Mouse (Mus musculus) left cerebral cortex, adult 11 months (tissue): ENCODE measurements around the gene Cyb5r1.
"Not testable (repeated sequence)": the region's sequence is repeated elsewhere in the genome, so short reads cannot be mapped to it uniquely, and the experiment has no call there.

ENCODE experiments used
- DNase-seq: peaks from one replicate; pipeline ENCODE4 v3.0.0; 2022; ENCODE audit warnings: low spot score

The Cyb5r1 gene

DNA sequence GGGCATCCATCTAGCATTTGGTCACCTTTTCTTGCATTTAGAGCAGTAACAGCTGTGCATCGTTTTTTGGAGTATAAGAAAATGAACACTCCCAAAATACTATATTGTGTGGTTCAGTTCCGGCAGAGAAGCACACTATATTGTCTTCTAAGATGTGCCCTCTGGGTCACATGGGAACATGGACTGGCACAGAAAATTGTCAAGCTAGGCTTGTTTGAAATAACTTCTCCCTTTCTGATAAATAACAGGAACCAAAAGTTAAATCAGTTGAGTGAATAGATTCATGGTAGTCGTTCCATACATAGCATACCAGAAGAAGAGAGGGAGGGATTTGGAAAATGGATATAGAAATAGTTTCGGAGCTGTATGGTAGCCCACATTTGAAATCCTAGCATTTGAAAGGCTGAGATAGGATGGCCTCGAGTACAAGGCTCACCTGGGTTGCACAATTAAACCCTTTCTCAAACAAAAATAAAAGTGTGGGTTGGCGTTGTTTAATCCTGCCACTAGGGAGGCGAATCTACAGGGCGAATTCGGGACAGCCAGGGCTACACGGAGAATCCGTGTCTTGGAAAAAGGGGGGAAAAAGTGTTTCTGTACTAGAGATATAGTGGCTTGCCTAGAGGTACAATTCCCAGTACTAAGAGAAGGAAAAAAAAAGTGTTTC lies 9.3 kb downstream of the Cyb5r1 start:
- DNase-seq, result no peak

GRCm38 (mm10) chr1:134415168-134415831 lies 9.9 kb downstream of the Cyb5r1 start, which contains the start of gene Adipor1:
TSS of gene Adipor1 (plus strand) at chr1:134415378.
- peak; percentile 95 for DNase-seq

GRCm38 (mm10) chr1:134418414-134418975 lies 13.1 kb downstream of the Cyb5r1 start:
- no peak for DNase-seq

DNA sequence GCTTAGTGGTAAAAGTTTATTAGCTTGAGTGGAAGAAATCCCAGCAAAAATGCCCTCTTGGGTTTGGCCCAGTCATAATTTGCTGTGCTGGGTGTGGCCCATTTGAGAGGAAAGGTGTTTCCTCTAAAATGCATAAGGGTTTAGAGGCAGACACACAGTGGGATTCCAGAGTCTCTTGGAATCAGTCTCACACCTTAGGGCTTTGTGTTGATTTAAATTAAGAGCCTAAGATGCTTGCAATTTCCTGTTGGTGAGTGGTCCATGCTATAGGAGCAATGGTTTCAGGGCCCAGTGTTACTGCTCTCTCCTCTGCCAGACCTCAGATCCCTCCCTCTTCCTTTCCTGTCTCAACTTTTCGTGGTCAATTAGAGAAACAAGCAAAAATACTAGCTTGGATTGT lies 13.8 kb downstream of the Cyb5r1 start:
- no peak for DNase-seq

DNA sequence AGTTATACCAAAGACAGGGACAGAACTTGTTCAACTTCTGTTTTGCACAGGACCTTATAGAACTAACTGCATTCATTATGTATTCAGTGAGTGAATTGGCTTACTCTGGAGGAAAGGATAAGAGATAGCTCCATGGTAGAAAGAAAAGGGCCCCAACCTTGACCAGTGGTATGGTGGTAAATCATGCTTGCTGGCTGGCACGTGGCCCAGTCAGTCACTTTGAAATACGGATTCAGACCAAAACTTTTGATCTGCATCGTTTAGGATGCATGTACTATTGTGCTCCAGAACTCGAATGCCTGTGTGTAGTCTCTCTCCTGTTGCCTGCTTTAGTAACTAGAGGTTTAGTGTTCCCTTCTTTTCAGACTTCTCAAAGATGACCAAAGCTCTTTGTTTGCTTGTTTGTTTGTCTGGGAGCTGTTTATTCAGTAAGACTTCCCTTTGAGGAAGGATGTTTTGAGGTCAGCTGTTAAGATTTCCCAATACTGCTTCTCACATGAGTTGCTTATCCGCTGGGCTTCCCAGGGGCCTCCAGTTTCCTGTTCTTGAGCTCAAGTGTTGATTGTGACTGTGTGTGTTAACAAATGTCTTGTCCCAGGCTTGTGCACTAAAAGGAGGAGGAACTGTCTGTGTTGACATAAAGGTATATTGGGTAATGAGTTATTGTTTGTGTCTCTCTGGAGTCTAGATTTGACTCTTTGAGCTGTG lies 14.5 kb downstream of the Cyb5r1 start:
- DNase-seq, result no peak

GRCm38 (mm10) chr1:134423911-134424310 lies 18.6 kb downstream of the Cyb5r1 start:
- DNase-seq, result no peak

GRCm38 (mm10) chr1:134426289-134426688 lies 20.9 kb downstream of the Cyb5r1 start:
- no peak for DNase-seq

DNA sequence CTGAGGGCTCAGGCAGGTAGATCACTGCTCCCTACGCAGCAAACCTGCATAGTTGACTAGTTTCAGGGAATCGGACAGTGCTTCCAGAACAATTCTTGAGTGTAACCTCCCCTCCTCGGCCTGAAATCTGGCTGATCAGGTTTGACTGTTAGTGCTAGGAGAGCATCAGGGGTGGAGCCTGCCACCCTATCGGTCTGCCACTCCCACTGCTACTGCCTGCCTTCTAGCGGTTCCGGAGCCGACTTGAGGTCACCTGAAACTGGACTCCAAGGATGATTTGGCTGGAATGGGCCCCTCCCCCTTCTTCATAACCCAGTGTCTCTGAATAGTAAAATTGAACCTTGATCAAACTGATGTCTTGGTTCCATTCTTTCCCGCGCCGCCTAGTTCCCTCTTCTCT lies 27.6 kb downstream of the Cyb5r1 start:
- no peak for DNase-seq

DNA sequence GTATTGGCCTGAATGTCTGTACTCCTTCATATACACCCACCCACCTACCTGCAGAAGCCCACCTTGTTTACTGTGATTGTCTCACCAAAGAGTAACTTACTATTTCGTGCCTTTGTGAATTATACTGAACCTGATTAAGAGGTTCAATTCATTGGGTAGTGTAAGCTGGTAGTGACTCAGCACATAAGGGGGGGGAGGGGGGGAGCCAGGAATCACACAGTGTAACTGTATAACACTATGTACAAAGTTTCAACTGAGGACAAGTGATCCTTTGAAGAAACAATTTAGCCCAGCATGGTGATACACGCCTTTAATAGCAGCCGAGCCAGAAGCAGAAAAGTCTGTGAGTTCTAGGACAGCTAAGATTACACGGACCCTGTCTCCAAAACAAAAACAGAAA lies 28.1 kb downstream of the Cyb5r1 start:
- DNase-seq, result no peak

GRCm38 (mm10) chr1:134435414-134435813 lies 30.1 kb downstream of the Cyb5r1 start:
- no peak for DNase-seq

DNA sequence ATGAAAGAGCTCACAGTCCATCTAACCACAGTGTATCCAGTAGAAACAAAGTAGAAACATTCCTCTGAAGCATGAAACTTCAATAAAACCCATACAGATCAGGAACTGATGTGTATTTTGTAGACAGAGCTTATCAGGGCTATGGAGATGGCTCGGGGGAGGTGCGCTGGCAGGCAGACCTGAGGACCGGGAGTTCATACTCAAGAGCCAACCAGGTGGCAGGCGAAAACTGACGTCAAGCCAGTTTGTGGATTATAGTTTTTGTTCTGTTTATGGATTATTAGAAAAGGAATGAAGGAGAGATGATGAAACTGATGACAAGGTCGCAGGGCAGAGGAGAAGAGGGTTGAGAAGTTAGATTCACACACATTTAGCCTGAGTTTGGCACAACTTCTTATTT lies 35.1 kb downstream of the Cyb5r1 start:
- no peak for DNase-seq

DNA sequence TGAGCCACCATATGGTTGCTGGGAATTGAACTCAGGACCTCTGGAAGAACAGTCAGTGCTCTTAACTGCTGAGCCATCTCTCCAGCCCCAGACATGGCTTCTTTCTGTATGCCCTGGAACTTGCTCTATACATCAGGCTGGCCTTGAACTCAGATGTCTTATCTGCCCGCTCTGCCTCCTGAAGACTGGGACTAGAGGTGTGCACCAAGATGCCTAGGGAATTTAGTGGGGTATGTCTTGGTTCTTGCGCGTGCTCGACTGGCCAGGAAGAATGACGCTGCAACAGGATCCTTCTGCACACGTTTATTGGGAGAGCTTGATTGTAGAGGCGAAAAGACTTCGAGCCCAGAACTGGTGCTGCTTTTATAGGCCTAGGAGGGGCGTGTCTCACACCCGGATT lies 36.4 kb downstream of the Cyb5r1 start:
- not testable (repeated sequence) for DNase-seq

DNA sequence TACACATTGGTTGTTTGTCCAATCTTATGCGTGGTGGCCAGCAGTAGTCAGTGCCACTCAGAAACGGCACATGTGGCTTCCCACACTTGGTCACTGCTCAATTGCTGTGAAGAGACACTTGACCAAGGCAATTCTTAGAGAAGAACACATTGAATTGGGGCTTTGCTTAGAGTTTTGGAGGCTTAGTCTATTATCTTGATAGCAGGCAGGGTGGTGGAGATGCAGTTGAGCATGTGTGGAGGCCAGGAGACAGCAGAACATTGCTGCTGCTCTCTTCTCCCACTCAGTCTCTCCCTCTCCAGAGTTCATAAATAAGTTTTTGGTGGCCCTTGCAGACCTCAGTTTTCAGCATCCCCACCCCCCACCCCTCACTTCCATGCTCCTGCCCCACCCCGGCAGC lies 37.0 kb downstream of the Cyb5r1 start:
- no peak for DNase-seq

DNA sequence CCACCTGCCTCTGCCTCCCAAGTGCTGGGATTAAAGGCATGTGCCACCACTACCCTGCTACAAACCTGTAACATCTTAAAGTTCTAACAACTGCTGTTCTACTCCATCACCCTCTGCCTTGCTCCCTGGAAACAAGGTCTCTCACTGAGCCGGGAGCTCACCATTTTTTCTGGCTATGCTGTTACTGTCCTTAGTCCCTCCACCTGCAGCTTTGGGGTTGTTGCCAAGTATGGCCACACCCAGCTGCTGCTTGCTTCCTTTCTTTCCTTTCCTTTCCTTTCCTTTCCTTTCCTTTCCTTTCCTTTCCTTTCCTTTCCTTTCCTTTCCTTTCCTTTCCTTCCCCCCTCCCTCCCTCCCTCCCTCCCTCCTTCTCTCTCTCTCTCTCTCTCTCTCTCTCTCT lies 37.9 kb downstream of the Cyb5r1 start:
- DNase-seq, result not testable (repeated sequence)

- DNase-seq, result no peak
Observed at GRCm38 (mm10) chr1:134445418-134445817, 40.1 kb downstream of the Cyb5r1 start.

- DNase-seq, result not testable (repeated sequence)
Observed at GRCm38 (mm10) chr1:134448537-134448936, 43.2 kb downstream of the Cyb5r1 start.

DNA sequence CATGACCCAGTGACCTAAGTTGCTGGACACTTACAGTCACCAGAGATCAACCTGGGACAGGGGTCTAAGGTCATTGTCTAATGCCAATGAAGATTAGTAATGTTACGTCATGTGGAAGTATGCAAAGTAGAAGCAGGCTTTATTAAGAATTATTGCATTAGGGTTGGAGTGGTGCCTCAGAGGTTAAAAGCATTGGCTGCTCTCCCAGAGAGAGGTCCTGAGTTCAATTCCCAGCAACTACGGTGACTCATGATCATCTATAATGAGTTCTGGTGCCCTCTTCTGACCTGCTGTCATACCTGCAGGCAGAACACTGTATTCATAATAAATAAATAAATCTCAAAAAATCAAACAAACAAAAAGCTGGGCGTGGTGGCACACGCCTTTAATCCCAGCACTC lies 44.8 kb downstream of the Cyb5r1 start:
- DNase-seq, result no peak

DNA sequence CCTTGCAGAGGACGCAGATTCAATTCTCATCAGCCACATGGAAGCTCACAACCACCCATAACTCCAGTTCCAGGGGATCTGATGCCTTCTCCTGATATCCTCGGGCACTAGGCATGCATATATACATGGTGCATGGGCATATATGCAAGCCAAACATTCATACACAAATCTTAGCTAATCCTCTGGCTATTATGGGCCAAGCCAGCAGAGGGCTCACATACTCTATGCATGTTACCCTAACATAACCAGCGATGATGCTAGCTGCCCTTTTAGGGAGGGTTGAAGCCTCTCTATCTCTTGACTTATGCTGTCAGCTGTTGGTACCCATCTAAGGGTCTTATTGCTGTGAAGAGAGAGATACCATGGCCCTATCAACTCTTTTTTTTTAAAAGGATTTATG lies 45.6 kb downstream of the Cyb5r1 start:
- peak; percentile 11 for DNase-seq

- DNase-seq, result peak; percentile 90
Observed at GRCm38 (mm10) chr1:134454904-134455824, 49.8 kb downstream of the Cyb5r1 start, which contains the start of gene Klhl12. TSS of gene Klhl12 (plus strand) at chr1:134455531.

DNA sequence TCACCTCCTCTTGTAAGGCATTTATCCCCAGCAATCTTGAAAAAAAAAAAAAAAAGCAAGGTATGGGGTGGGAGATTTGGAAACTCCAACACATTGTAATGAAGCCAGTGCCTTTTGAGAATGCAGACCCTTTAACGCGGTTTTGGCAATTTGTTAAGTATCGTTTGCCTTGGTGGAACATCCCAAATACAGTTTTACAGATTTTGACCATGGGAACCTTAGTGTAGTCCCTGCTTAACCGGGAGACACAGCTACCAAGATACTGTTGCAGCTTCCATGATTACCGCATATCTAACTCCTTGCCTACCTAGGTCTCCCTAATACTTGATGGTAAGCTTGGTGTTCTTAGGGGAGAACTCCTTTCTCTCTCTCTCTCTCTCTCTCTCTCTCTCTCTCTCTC lies 50.7 kb downstream of the Cyb5r1 start:
- no peak for DNase-seq

DNA sequence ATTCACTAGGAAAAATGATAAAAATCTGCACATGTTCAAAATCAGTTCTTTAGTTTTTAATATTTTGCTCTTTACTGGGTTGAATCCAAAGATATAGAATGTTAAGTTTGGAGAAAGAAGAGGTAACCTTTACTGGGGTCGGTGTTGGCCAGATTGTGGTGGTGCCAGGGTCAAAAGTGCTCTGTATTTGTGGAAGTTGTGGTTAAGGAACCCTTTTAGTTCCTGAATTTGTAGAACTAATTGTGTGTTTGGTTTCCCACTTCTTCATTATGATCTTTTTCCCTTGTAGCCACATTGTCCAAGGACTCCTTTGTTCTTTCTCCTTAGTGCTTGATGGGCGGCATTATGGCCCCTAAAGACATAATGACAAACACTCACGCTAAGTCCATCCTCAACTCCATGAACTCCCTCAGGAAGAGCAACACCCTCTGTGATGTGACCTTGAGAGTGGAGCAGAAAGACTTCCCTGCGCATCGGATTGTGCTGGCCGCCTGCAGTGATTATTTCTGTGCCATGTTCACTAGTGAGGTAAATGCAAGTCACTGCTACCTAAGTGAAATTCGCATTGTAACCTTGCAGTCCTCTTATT lies 52.9 kb downstream of the Cyb5r1 start:
- DNase-seq, result no peak
